Mouse (Mus musculus) kidney, adult 8-10 months (tissue): ENCODE data around the gene Cnksr3.

ENCODE experiments used
- DNase-seq, 2 experiments: peaks; one replicate each; pipeline ENCODE4 v3.0.0; 2022

Gene Cnksr3

DNA sequence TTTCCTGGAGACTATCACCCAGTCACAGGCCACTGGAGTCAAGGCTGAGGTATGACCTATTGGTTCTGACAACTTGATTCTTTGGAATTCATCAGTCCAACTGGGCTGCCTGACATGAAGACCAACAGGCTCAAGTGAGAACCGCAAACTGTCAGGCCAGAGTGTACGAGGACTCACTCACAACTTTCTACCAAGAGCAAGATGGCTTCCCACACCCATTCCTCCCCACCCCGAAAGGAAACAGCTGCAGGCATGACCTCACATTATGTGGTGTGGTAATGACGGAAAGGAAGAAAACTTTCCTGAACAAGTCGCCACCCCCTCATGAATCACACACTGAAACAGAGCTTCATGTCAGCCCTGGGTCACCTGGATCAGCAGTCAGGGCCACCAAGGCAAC is 66.4 kb downstream of the Cnksr3 start:
- peak; percentile 22 to 23 for DNase-seq

DNA sequence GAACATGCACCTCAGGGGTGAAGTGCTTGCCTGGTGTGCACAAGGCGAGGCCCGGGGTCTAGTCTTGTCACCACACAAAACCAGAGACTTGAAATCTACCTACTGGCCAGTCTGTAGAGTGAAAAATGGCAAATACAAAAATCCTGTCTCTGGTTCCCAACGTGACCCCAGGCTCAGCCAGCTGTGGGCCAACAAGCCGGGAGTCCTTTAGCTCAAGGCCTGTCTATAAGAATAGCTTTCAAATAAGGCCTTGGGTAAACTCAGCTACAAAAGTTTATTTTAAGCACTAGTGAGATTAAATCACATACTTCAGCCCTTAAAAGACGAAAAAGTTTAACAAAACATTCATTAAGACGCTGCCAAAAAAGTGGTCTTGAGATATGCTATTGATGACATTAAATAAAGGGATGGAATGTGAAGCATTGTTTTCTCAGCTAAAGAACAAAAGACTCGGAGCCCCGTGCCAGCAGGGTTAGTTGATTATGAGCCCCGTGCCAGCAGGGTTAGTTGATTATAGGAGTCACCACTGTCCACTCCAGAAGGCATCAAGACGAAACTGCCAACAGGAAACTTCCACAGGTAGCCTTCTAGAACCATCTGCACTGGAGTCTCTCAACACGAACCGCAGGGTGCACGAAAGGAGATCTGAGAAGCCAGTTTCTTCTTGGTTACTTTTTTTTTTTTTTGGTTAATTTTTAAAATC is 67.8 kb downstream of the Cnksr3 start:
- no peak for DNase-seq

DNA sequence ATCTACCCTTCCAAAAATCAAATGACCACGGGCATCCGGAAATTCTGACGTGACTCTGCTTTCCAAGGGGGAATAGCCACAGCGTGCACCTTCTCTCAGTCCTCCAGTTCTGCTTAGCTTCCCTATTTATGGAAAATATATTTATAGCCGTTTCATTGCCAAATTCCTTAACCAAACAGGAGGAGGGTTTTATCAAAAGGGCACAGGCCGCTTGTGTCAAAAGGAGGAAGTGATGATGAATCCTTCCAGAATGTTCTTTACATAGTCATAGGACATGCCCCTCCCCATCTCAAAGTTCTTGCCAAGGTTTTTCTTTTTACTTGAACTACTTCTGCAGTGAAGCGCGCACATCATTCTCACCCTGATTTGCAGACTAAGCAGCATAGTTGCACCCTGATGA is 69.8 kb downstream of the Cnksr3 start:
- DNase-seq: peak in 1 of 2 experiments; percentile 41

DNA sequence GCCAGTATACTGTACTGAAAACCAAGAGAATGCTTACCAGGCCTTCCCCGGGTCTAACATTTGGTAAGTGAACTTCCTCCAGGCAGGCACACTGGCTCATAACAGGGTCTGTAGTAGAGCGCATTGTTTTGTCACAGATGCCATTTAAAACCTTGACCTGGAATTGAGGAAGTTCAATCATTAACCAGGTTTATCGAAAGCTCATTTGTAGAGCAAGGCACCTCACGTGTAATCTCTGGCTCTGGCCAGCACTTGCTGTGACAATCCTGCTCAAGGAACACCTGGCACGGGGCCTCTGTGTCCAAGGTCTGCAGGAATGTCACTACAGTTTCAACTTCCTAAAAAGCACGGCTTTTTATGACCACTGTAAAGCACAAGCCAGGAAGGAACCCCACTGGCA is 71.8 kb downstream of the Cnksr3 start:
- peak; percentile 86 for DNase-seq

DNA sequence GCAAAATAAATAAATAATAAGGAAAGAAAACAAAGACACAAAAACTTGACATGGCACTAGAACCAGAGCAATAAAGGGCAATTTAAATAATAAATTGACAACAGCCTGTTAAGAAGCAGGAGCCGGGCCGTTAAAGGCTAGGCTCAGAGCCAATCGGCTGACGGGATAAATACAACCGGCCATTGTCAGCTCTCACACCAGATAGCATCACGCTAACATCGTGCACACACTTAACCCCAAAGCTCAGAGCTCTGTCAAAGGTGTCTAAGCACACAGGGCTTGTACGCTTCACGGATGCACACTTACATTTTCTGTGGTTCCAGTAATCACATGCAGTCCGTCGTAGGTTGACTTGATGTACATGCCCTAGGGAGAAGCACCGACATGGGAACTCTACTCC is 74.0 kb downstream of the Cnksr3 start:
- DNase-seq: no peak

DNA sequence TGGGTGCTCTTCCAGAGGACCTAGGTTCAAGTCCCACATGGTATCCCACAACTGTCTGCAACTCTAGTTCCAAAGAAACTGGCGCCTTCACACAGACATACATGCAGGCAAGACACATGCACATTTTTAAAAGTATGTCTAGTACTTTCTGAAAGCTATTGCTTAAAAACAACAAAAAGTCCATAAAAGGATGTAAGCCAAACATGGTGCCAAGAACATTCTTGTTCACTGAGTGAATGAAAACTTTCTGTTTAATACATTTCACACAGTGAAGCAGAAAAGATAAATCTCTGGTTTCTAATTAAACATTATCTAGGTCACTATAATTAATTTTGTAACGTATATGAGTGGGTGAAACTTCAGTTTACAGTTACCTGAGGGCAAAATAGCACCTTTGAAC is 76.3 kb downstream of the Cnksr3 start:
- no peak for DNase-seq

DNA sequence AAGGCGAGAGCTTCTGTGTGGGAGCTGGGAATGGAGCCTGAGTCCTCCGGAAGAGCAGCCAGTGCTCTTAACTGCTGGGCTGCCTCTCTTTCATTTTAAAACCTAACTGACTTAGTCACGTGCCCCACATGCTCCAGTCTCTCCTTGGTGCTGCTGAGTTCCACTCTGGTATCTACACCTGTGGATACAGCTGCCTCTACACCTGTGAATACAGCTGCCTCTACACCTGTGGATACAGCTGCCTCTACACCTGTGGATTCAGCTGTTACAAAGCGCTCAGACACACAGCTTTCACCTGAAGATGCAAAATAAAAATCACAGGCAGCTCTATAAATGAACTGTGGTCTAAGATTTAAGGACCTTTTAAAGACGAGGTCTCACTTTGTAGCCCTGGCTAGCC is 79.0 kb downstream of the Cnksr3 start:
- DNase-seq: no peak

DNA sequence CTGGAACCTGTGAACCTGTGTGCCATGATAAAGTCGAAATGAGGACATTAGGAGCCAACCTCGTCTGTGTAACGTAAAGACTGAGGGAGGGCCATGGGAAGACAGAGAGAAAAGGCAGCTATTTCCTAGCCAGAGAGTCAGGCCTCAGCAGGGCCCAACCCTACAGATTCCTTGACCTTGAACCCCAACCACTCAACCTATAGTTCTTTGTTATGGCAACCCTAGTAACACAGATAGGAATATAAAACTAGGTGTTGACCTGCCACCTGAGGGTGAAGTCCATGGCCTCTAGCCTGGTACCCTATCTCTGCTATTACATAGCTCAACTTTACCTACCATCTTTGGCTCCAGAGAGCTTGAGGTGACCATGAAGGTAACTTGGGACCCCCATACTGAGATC is 80.6 kb downstream of the Cnksr3 start:
- DNase-seq: no peak

DNA sequence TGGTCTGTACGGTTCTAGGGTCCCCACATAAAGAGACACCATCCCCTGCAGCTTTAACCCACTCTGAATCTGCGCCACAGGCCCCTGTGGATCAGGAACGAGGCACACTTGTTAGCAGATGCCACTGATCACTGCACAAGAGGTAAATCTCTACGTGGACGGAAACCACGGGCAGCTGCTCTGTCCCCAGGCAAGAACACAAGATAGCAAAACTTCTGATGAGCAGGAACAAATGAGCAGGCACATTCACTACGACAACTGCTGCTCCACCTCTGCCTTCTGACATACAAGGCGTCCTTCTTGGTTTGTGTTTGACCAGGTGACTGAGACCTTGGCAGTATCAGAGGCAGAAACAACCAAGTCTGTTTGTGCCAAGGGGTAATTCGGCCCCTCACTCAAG is 84.2 kb downstream of the Cnksr3 start:
- DNase-seq: no peak

DNA sequence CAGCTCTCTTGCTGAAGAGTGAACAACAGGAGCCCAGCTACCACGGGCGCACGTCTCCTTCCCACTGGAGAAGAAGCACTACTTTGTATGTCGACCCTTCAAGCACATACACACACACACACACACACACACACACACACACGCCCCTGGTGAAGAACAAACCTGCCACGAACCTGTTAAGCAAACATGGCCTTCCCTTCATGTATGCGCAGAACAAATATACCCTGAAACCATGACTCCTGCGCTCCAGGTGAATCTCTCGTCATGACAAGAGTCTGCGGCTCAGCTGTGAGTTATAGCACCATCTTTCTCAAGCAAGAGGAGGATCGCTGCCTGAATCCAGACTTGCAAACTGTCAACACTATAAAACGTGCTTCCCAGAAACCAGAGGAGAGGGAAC is 85.2 kb downstream of the Cnksr3 start:
- no peak for DNase-seq

DNA sequence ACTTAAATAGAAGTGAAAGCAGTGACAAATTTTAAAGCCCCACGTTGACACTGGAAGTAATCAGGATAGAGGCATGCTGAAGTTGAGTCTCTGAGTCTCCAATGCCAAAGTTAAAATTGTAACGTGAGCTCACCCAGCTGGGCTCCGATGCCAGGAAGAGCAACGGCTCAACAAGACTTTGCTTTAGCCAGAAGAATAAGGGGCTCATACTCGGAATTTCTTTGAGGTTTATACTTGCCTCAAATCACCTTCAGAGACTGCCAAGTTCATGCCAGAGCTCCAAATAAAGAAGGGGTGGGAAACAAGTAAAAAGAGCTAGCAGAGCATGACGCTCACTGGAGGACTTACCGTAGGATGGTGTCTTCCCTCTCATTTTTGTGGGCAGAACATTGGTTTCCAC is 85.8 kb downstream of the Cnksr3 start:
- no peak for DNase-seq

DNA sequence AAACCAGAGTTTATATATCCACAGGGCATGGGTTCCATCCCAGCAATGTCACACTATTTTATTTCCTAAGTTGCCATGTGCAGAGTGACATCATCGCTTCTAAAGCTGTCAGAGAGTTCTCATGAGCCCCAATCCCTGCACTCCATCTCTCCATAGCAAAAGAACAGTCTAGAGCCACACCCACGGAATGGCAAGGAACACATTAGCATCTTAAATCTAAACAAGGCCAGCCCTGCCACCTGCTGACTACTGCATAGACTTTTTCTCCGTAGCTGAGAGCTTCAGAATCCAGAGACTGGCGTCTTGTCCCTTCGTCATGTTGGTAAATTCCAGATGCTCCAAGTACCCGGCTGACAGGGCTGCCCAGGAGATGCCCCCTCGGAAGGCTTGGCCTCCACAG is 87.0 kb downstream of the Cnksr3 start:
- DNase-seq: no peak

DNA sequence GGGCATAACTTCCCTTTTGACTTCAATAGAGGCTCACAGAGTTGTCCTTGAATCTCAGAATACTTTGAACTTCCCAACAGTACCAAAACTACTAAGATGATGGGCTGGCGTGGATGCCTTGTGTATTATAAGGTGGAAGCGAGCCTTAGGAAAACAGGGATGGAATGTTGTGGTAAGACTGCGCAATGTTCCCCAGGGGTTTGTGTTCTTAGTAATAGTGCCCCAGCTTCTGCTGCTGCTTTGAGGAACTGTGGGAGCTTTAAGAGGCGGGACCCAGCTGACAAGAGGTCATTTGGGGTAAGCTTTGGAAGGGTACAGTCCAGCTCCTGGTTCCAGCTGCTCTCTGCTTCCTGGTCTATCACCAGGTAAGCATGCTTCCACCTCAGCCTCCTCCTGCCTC is 89.7 kb downstream of the Cnksr3 start:
- no peak for DNase-seq

DNA sequence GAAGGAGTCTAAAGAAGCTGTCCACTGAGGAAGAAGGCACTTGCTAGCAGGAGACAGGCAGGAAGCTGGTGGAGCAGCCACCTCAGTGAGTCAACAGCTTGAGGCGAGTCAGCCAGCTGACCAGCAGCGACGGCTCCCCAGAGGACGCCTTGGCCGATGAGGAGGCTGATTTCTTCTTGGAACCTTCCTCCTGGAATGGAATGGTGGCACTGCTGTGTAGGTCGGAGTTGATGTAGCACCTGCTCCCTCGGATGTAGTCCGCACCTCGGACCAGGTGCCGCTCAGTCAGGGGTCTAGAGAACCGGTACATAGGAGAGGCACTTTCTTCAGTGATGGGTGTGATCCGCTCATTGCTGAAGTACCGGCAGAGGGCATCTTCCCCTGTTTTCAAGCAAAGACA is 91.8 kb downstream of the Cnksr3 start:
- no peak for DNase-seq

DNA sequence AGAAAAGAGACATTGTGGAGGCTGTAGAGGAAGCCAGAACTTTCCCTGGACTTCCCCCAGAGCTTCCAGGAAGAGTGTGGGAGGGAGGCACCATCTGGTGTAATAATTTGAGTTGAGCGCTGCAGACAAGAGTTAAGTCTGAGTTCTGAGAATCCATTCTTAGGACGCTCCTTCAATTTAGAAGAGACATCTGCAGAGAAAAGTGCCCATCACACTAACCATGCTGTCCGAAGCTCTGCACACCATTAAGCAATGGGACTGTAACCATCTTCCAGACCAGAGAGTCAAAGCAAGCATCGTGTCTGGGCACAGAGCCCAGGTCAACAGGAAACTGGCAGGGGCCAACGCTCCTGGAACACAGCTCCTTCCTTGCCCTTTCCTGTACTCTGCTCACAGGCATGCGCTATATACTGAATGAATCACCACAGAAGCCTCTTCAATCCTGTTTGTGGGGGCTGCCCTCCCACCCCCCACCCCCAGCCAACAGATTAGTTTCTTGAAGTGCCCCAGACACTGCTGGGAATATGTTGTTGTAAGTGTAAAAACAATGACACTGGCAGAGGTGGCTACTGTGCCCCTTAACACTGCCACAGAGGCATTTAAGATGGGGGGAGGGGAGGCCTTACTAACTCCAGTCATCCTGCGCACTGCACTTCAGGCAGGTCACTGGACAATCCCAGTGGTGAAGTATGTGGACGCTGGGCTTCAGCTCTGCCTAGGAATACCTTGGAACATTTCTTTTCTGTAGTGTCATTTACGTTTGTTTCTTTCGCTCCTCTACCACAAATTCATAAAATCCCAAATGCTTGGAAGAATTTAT is 93.6 kb downstream of the Cnksr3 start:
- DNase-seq: peak; percentile 75

DNA sequence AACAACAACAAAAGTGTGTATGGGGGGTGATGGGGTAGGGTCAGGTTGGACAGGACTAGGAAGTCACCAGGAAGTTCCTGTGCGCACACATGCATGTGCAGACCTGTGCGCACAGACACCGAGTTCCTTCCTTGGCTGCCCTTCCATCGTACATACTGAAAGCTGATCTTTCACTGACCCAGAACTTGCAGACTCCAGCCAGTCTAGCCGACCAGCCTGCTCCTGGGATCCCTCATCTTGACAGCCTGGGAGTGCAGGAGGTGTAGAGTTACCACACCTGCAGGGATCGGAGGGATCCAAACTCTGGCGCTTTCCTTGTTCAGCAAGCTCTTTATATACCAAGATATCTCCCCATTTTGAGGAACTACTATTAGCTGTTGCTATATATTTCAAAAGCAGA is 94.3 kb downstream of the Cnksr3 start:
- DNase-seq: no peak

DNA sequence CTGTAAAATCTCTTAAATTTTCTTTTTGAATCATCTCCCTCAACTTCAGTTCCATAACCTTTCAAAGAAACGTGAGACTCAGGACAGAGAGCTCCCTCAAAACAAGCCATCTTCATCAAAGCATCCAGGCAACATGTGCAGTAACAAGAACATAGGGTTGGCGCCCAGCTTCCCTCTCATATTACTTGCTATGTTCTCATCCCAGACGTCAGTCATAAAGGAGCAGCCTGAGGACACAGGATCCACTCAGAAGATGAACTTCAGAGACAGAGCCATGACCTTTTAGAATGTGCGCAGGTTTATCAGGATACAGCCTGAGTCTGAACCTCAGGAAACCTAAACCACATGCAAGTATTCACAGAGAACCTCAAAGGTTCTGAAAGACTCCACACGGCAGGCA is 97.2 kb downstream of the Cnksr3 start:
- no peak for DNase-seq

DNA sequence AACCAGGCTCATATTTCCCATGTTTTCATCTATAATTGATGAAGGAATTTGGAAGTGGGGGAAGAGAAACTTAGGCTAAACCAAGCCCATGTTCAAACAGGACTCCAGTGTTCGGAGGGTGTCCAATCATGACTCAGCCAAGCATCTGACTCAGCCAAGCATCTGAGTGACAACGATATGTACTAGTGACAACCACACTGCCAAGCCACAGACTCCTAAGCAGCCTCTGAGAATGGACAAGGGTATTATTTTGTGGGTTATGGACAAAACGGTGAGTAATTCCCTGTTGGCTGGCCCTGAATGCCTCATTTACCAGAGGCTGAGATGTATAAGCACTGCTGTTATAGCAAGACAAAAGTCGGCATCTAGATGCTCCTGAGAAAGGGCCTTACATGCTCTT is 98.3 kb downstream of the Cnksr3 start:
- DNase-seq: no peak

DNA sequence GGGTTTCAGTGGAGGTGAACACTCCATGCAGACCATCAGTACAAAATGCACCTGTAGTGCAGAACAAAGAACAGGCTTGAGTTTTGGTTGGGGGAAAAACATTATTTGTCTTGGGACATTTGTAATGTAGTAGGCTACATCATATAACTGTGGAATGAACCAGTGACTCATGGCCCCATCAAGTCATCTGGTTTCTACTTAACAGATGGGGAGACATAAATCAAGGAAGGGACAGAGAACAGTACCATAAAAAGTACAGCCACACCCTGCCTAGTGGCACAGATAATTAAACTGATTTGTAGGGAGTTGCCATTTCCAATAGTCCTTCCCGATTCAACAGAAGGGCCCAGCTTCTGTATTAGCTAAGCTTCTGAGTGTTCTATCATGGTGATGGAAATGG is 98.9 kb downstream of the Cnksr3 start:
- DNase-seq: no peak

DNA sequence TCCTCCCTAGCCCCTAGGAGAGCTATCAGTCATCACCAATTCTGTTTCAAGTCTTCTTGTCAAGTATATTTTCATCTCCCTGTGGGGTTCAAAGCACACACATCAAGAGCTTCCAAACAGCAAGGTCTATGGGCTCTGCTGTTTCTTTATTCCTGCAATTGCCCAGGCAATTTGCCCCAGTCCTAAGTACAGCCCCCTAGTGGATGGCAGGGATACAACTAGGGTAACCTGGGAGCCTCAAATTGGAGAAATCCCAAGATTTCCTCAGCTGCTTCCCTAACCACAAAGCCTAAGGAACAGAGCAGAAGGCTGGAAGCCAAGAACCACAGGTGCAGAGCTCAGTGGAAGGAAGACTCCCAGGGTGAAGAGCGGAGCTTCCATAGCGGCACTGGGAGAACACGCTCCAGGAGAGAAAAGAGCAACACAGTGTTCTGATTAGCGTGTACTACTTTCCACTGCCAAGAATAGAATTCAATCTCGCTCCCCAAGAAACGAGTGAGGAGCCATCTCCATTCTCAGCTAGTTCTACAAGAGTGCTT is 100.5 kb downstream of the Cnksr3 start:
- DNase-seq: no peak

DNA sequence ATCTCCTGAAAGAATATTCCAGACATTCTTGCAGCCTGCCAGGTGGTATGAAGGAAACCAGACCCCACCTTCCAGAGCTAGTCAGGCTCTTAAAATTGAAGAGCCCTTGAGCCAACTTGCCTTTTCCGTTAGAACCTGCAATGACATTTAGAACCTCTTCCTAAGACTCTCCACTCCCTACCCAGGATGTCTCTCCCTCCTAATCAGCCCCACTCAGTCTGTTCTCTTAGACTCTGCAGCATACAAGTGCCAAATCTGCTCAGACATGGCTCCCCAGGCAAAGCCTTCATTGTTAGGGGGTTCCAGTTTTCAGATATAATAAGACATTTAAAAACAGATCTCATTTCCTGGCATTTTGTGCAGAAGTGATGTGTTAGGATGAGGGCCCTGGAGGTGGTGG is 108.2 kb downstream of the Cnksr3 start:
- DNase-seq: no peak

DNA sequence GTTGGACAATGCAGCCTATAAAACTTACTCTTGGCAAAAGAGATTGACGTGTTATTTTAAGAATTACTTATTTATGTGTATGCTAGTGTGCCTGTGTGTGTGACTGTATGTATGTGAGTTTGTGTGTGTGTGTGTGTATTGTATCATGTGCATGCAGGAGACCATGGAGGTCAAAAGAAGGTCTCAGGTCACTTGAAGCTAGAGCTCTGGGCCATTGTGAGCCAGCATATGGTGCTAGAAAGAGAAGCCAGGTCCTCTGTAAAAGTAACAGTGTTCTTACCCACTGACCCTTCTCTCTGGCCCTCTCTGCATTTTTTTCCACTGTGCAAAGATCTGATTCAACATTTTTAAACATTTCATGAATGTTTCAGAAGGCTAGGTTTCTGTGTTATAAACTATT is 134.1 kb downstream of the Cnksr3 start:
- no peak for DNase-seq

DNA sequence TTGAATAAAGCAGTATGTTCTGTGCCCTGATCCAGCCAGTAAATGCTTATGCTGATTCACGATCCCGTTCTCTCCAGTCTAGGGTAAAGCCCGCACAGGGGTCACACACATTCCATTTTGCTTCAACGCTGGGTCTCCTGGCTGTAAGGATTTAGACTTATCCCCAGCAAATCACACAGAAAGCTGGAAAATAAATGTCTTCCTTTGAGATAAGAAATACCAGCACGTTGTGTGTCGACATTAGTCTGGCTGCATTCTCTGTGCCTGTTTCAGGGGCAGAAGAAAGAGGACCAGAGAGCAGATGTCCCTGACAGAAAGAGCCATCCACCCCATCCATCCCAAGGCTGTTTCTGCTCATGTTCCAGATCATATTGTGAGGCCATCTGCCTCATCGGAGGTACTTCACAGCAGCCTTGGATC is 134.6 kb downstream of the Cnksr3 start:
- DNase-seq: no peak

DNA sequence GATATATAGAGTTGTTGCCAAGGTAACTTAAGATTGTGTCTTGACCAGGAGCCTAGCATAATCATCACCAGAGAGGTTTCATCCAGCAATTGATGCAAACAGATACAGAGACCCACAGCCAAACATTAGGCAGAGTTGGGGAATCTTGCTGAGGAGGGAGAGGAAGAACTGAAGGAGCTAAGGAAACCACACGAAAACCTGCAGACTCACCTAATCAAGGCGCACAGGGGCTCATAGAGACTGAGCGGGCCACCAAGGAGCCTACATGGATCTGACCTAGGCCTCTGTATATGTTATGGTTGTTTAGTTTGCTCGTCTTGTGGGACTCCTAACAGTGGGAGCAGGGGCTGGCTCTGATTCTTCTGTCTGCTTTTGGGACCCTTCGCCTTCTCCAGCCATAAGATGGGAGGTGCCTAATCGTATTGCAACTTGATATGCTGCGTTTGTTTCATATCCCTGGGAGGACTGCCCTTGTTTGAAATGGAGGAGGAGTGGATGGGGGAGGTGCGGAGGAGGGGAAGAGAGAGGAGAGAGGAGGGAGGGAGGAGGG is 135.3 kb downstream of the Cnksr3 start:
- no peak for DNase-seq
